Mouse (Mus musculus): Measurements from ENCODE around the gene Dact1. TPM values are rescaled to one million over a fixed set of nuclear protein-coding genes. Genes with fewer than 3 reads are reported as not detected.

Dact1 gene
- polyA plus RNA-seq, 1 experiment from 2014 or later = 22.8 TPM

- DNase-seq (ENCODE audit: low read depth, low spot score) = no peak
- CTCF ChIA-PET = interaction anchor here (1.2 to 1.3 kb wide), 2 partner anchors 14 to 28 kb away, joined by 3 read pairs; partner anchors contain the start of gene Dact1
- no peak for TF ChIP-seq CTCF (IDR thresholded peaks at IDR 0.05)
- POLR2A ChIA-PET = no interaction called here
- in situ Hi-C loops (cut with MboI; ENCODE audit: low pct_unique_long_range_greater_than_20kb) = no loop called here
- ATAC-seq = no peak
- no peaks in the 10 kb centered on the region for H3K27me3 ChIP-seq
Observed at GRCm38 (mm10) chr12:71337896-71338463, 28.3 kb downstream of the Dact1 start.

DNA sequence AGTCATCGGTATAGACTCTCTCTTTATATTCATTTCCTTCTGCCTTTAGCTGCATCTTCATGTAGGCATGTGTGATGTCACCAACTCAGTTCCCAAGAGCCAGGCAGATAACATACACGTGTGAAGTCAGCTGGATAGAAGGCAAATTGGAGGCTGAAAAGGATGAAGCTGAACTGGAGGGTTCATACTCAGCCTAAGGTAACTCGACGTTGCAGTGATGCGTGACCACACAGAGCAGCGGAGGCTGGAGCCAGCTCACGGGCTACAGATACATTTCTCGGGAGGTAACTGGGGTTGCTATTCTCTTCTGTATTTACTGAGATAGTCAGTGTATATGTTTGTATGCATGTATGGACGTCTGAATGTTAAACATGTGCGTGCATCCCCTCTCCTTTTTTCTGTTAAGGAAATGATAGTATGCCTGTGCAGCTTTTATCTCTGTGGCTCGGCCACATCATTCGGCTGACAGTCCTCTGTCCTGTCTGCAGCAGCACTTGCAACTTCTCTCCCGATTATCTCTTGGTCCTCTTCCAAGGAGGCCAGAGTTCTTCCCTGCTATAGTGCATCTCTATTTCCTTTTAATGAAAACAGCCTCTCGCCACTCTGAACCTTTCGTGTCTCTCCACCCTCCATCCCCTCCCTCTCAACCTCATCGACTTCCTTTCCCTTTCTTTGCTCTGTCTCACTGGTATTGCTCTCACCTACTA is 29.6 kb downstream of the Dact1 start:
- ChIA-PET CTCF (no interaction called here), POLR2A (no interaction called here)
- in situ Hi-C loops (cut with MboI; ENCODE audit: low pct_unique_long_range_greater_than_20kb) = no loop called here
- no peak for DNase-seq (ENCODE audit: low read depth, low spot score)
- TF ChIP-seq CTCF (IDR thresholded peaks at IDR 0.05) = no peak
- ATAC-seq = no peak
- H3K27me3 ChIP-seq = no peaks in the 10 kb centered on the region

- DNase-seq (ENCODE audit: low read depth, low spot score) = no peak
- CTCF ChIA-PET = no interaction called here
Observed at GRCm38 (mm10) chr12:71342397-71342796, 32.7 kb downstream of the Dact1 start.

GRCm38 (mm10) chr12:71345471-71345870 is 35.8 kb downstream of the Dact1 start:
- ChIA-PET CTCF (interaction anchor here (0.9 to 1.2 kb wide), 2 partner anchors 9 kb away, joined by 3 read pairs; no protein-coding TSS in a partner anchor), POLR2A (no interaction called here)
- DNase-seq (ENCODE audit: low read depth, low spot score) (no peak), ATAC-seq (no peak)
- H3K27me3 ChIP-seq = no peaks in the 10 kb centered on the region
- in situ Hi-C loops (cut with MboI; ENCODE audit: low pct_unique_long_range_greater_than_20kb) = no loop called here
- TF ChIP-seq CTCF (IDR thresholded peaks at IDR 0.05) = no peak

More at GRCm38 (mm10) chr12:71342397-71342796, 32.7 kb downstream of the Dact1 start:
- ATAC-seq = no peak
- in situ Hi-C loops (cut with MboI; ENCODE audit: low pct_unique_long_range_greater_than_20kb) = no loop called here
- POLR2A ChIA-PET = no interaction called here
- no peaks in the 10 kb centered on the region for H3K27me3 ChIP-seq
- no peak for TF ChIP-seq CTCF (IDR thresholded peaks at IDR 0.05)

GRCm38 (mm10) chr12:71346071-71346470 is 36.4 kb downstream of the Dact1 start:
- POLR2A ChIA-PET = no interaction called here
- DNase-seq (ENCODE audit: low read depth, low spot score) (peak; percentile 38), ATAC-seq (no peak)
- no peak for TF ChIP-seq CTCF (IDR thresholded peaks at IDR 0.05)
- no peaks in the 10 kb centered on the region for H3K27me3 ChIP-seq
- in situ Hi-C loops (cut with MboI; ENCODE audit: low pct_unique_long_range_greater_than_20kb) = no loop called here
- CTCF ChIA-PET = interaction anchor here (0.9 to 1.2 kb wide), 2 partner anchors 9 to 10 kb away, joined by 3 read pairs; no protein-coding TSS in a partner anchor

GRCm38 (mm10) chr12:71348401-71348896 is 38.8 kb downstream of the Dact1 start:
- CTCF ChIA-PET = interaction anchor here (1.2 to 1.6 kb wide), 2 partner anchors 11 to 200 kb away, joined by 3 to 4 read pairs; no protein-coding TSS in a partner anchor
- ATAC-seq (no peak), DNase-seq (ENCODE audit: low read depth, low spot score) (no peak)
- in situ Hi-C loops (cut with MboI; ENCODE audit: low pct_unique_long_range_greater_than_20kb) = no loop called here
- H3K27me3 ChIP-seq = no peaks in the 10 kb centered on the region
- TF ChIP-seq CTCF (IDR thresholded peaks at IDR 0.05) = no peak
- POLR2A ChIA-PET = no interaction called here

GRCm38 (mm10) chr12:71350077-71350476 is 40.4 kb downstream of the Dact1 start:
- DNase-seq (ENCODE audit: low read depth, low spot score) = no peak
- POLR2A ChIA-PET = no interaction called here
- no peak for TF ChIP-seq CTCF (IDR thresholded peaks at IDR 0.05)
- ATAC-seq = no peak
- CTCF ChIA-PET = no interaction called here
- no peaks in the 10 kb centered on the region for H3K27me3 ChIP-seq
- in situ Hi-C loops (cut with MboI; ENCODE audit: low pct_unique_long_range_greater_than_20kb) = no loop called here

DNA sequence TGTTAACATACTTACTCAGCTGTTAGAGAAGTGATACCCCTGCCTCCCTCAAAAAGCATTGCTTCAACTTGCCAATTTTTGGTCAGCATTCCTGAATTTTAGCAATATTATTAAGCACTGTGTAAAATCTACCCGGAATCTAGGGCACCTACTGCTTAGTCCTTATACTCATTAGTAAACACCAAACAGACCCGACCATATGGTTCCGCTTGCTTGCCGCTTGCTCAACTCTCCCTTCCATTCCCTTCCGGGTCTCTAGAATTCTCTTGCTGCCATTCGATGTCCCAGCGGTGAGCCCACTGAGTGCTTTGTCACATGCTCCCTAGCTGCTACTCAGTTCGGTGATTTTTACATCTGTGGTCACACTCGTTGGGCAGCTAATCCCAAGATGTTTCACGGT is 45.0 kb downstream of the Dact1 start:
- POLR2A ChIA-PET = no interaction called here
- CTCF ChIA-PET = interaction anchor here (1.2 to 1.4 kb wide), 2 partner anchors 9 to 19 kb away, joined by 3 read pairs; no protein-coding TSS in a partner anchor
- ATAC-seq = peak; percentile 78
- TF ChIP-seq CTCF (IDR thresholded peaks at IDR 0.05) = no peak
- no peaks in the 10 kb centered on the region for H3K27me3 ChIP-seq
- DNase-seq (ENCODE audit: low read depth, low spot score) = no peak
- in situ Hi-C loops (cut with MboI; ENCODE audit: low pct_unique_long_range_greater_than_20kb) = no loop called here

GRCm38 (mm10) chr12:71355092-71355491 is 45.4 kb downstream of the Dact1 start:
- ChIA-PET CTCF (interaction anchor here (1.2 to 1.4 kb wide), 2 partner anchors 9 to 19 kb away, joined by 3 read pairs; no protein-coding TSS in a partner anchor), POLR2A (no interaction called here)
- ATAC-seq = peak; percentile 79
- in situ Hi-C loops (cut with MboI; ENCODE audit: low pct_unique_long_range_greater_than_20kb) = no loop called here
- TF ChIP-seq CTCF (IDR thresholded peaks at IDR 0.05) = no peak
- DNase-seq (ENCODE audit: low read depth, low spot score) = peak; percentile 95
- no peaks in the 10 kb centered on the region for H3K27me3 ChIP-seq

DNA sequence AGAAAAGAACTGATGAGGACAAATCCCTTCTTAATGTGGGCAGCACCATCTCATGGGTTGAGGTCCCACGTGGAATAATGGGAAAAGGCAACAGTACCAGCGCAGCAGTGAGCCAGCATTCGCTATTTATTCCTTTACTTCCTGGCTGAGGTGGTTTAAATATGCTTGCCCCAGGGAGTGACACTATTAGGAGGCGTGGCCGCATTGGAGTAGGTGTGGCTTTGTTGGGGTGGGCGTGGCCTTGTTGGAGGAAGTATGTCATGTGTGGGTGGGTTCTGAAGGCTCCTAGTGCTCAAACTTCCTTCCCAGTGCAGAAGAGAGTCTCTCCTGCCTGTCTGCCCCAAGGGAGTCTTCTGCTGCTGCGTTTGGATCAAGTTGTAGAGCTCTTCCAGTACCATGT is 51.9 kb downstream of the Dact1 start:
- ChIA-PET CTCF (no interaction called here), POLR2A (no interaction called here)
- in situ Hi-C loops (cut with MboI; ENCODE audit: low pct_unique_long_range_greater_than_20kb) = no loop called here
- TF ChIP-seq CTCF (IDR thresholded peaks at IDR 0.05) = no peak
- no peak for DNase-seq (ENCODE audit: low read depth, low spot score)
- no peak for ATAC-seq
- no peaks in the 10 kb centered on the region for H3K27me3 ChIP-seq

DNA sequence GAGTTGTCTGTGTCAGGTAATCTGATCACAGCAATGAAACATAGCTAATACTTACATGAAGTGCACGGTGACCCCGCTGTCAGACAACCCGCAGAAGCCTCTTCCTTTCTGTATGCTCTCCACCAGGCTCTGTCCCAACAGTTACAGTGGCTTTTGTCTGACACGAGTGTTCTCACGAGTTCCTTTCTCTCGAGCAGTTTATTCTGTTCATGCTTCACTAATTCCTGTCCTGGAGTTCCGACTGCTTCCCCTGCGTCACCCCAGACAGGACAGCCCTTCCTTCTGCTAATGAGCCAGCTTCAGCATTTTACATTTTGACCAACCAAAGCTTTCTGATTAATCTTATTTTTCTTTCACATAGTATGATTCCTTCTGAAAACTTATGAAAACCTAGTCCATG is 52.7 kb downstream of the Dact1 start:
- no peak for TF ChIP-seq CTCF (IDR thresholded peaks at IDR 0.05)
- ChIA-PET POLR2A (no interaction called here), CTCF (no interaction called here)
- H3K27me3 ChIP-seq = no peaks in the 10 kb centered on the region
- DNase-seq (ENCODE audit: low read depth, low spot score) (no peak), ATAC-seq (no peak)
- in situ Hi-C loops (cut with MboI; ENCODE audit: low pct_unique_long_range_greater_than_20kb) = no loop called here
